Mouse (Mus musculus) midbrain, embryonic 13.5 days (tissue): Measurements from ENCODE around the gene Fhl1. TPM values are rescaled to one million over a fixed set of nuclear protein-coding genes. Genes with fewer than 3 reads are reported as not detected.

ENCODE experiments used
- ATAC-seq: fragments of 200-750 bp; cut with Nextera tagmentation; 2 replicates; pipeline ENCODE4 v1.8.0; 2017; ENCODE audit warnings: mild to moderate bottlenecking, moderate TSS enrichment, moderate library complexity
- H3K27ac ChIP-seq: fragments of 300-500 bp; sonication (generic); 2 replicates; pipeline ENCODE4 v1.5.1; 2015; ENCODE audit warnings: inconsistent platforms, mild to moderate bottlenecking, moderate library complexity
- H3K27me3 ChIP-seq: fragments of 300-500 bp; sonication (generic); 2 replicates; pipeline ENCODE4 v1.6.1; 2015; ENCODE audit warnings: mild to moderate bottlenecking, inconsistent platforms
- H3K36me3 ChIP-seq: fragments of 300-500 bp; sonication (generic); 2 replicates; pipeline ENCODE4 v1.6.1; 2015; ENCODE audit warnings: mild to moderate bottlenecking, inconsistent platforms
- H3K4me1 ChIP-seq: fragments of 300-500 bp; sonication (generic); replicated peaks from 2 replicates; pipeline ENCODE4 v1.6.1; 2015; ENCODE audit warnings: inconsistent platforms
- H3K4me2 ChIP-seq: fragments of 300-500 bp; sonication (generic); replicated peaks from 2 replicates; pipeline ENCODE4 v1.6.1; 2015; ENCODE audit warnings: moderate library complexity, mild to moderate bottlenecking, inconsistent platforms
- H3K4me3 ChIP-seq: fragments of 300-500 bp; sonication (generic); replicated peaks from 2 replicates; pipeline ENCODE4 v1.5.1; 2015; ENCODE audit warnings: mild to moderate bottlenecking, inconsistent platforms
- H3K9ac ChIP-seq: fragments of 300-500 bp; sonication (generic); replicated peaks from 2 replicates; pipeline ENCODE4 v1.6.1; 2015; ENCODE audit warnings: mild to moderate bottlenecking, inconsistent platforms
- H3K9me3 ChIP-seq: fragments of 300-500 bp; sonication (generic); 2 replicates; pipeline ENCODE4 v1.6.1; 2016; ENCODE audit warnings: mild to moderate bottlenecking, inconsistent platforms
- WGBS: fragments of 180-500 bp; shearing (Covaris S2); methylation state at CpG from one replicate; pipeline ENCODE4 v1.1.7; 2015; 5-methylcytosine and 5-hydroxymethylcytosine counted together
- polyA plus RNA-seq: library from polyadenylated mRNA; unstranded; fragments of >200 nt; fragmentation: Nextera tagmentation; extraction: Ambion mirVana; gene quantifications from 2 replicates; pipeline ENCODE4 v1.2.1, GENCODE M21; 2015

The Fhl1 gene
- polyA plus RNA-seq, 1 experiment from 2014 or later, result 113 TPM

DNA sequence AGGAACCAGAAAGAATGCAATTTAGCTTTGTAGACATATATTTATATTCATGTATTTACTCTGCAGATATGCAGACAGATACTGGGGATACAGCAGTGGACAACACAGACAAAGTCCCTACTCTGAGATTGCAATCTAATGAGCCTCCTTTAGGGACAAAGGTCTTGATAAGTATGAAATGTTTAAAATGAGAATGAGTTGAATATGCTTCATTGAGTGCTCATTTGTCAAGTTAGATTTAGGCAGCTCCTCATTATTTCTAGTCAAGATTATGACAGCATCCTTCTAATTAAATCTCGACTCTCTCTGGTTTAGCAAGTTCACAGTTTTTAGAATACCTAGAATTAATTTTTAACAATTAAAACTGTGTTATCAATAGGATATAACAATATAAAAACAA, 18.9 kb upstream of the Fhl1 start:
- WGBS, result 75% methylated on average over 1 of the region's 1 CpGs
- no peak overlapping the region for H3K9ac ChIP-seq

DNA sequence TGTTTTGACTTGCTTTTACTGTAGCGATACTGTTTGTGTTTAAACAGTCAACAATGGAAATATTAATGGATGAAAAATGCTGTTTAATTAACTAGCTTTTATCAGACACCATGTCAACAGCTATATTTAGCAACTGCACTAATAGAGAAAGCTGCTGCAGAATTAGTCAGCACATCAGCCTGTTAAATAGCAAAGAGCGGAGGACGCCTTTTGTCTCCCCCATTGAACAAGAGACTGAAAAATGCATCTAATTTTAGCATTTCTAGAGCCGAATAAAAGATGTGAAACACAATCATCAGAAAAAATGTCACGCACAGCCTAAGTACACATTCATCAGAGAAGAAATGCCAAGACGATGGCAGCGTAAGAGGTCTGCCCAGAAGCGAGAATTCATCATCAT, 9.0 kb upstream of the Fhl1 start:
- H3K4me2 ChIP-seq, result no peak overlapping the region
- H3K4me3 ChIP-seq, result no peak overlapping the region
- no peak overlapping the region for H3K9ac ChIP-seq
- no peaks in the 10 kb centered on the region for H3K9me3 ChIP-seq
- ATAC-seq, result 0 out of 2 replicates have a peak, but pooled peaks have one; percentile 4
- 59% methylated on average over 8 of the region's 8 CpGs for WGBS
- 0 out of 2 replicates have a peak overlapping the region, but pooled peaks have one; percentile 39 for H3K27ac ChIP-seq
- H3K27me3 ChIP-seq, result no peaks in the 10 kb centered on the region
- no peaks in the 10 kb centered on the region for H3K4me1 ChIP-seq
- no peaks in the 10 kb centered on the region for H3K36me3 ChIP-seq

More for the DNA sequence above, 18.9 kb upstream of the Fhl1 start:
- no peaks in the 10 kb centered on the region for H3K36me3 ChIP-seq
- H3K4me3 ChIP-seq, result no peak overlapping the region
- no peak overlapping the region for H3K27ac ChIP-seq
- H3K4me2 ChIP-seq, result no peak overlapping the region
- no peaks in the 10 kb centered on the region for H3K4me1 ChIP-seq
- H3K9me3 ChIP-seq, result no peaks in the 10 kb centered on the region
- H3K27me3 ChIP-seq, result no peaks in the 10 kb centered on the region
- ATAC-seq, result no peak

DNA sequence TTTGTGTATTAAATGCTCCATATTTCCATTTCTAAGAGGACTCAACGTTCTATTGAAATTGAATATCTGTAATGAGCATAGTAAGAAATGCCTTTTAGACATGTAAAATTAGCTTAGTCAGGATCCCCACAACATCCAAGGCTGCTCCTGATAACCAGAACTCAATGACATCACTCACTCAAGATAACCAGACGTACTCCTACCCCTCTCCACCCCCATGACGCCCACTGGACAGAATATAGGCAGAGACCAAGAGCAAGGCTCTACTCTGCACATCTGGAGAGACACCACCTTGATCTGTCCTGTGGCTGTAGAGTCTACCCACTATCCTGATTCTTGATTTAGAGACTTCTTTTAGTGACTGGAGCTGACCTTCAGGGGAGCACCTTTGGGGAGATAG, 3.1 kb upstream of the Fhl1 start:
- H3K27me3 ChIP-seq, result no peaks in the 10 kb centered on the region
- 72% methylated on average over 3 of the region's 3 CpGs for WGBS
- ATAC-seq, result no peak

GRCm38 (mm10) chrX:56730828-56731305, 720 bp upstream of the Fhl1 start:
- Histone ChIP-seq H3K4me2 (peak overlapping the region; percentile 55), H3K9ac (peak overlapping the region; percentile 73), H3K36me3 (no peaks in the 10 kb centered on the region), H3K27ac (peak overlapping the region; percentile 87), H3K9me3 (no peaks in the 10 kb centered on the region), H3K4me1 (peaks cover 5% of the 10 kb centered on the region; the same call in 1 of the 2 replicates), H3K27me3 (no peaks in the 10 kb centered on the region), H3K4me3 (peak overlapping the region; percentile 58)
- peak; percentile 65 for ATAC-seq
- WGBS, result 25% methylated on average over 10 of the region's 10 CpGs

More for the DNA sequence above, 3.1 kb upstream of the Fhl1 start:
- Histone ChIP-seq H3K9me3 (no peaks in the 10 kb centered on the region), H3K4me3 (no peak overlapping the region), H3K36me3 (no peaks in the 10 kb centered on the region), H3K27ac (no peak overlapping the region), H3K9ac (no peak overlapping the region), H3K4me1 (peaks cover 2% of the 10 kb centered on the region; the same call in 1 of the 2 replicates), H3K4me2 (no peak overlapping the region)

- Histone ChIP-seq H3K27ac (0 out of 2 replicates have a peak overlapping the region, but pooled peaks have one; percentile 87), H3K27me3 (no peaks in the 10 kb centered on the region), H3K4me1 (peaks cover 5% of the 10 kb centered on the region; the same call in 1 of the 2 replicates), H3K36me3 (no peaks in the 10 kb centered on the region), H3K9me3 (no peaks in the 10 kb centered on the region), H3K4me3 (peak overlapping the region; percentile 58), H3K4me2 (peak overlapping the region; percentile 55), H3K9ac (peak overlapping the region; percentile 73)
- no peak for ATAC-seq
- 25% methylated on average over 3 of the region's 3 CpGs for WGBS
Observed at GRCm38 (mm10) chrX:56732401-56732800, 814 bp downstream of the Fhl1 start.

DNA sequence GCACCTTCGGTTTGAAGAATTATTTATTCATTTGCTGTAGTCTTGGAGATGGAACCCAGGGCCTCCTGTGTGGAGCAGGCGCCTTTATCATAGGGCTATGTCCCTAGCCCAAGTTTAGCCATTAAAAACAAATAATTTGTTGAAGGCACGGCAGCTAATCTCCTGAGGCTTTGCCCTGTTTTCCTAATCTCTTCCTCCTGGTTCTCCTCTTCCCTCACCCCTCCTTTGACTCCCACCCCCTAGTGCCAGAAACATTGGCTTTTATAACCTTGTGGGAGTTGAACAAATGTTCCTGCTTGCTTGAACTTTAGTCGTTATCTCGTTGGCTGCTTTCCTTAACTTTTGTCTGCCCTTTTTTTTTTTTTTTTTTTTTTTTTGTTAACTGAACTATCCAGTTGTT, 2.8 kb downstream of the Fhl1 start:
- H3K27ac ChIP-seq, result no peak overlapping the region
- no peak overlapping the region for H3K4me2 ChIP-seq
- H3K9ac ChIP-seq, result no peak overlapping the region
- H3K9me3 ChIP-seq, result no peaks in the 10 kb centered on the region
- ATAC-seq, result no peak
- H3K4me3 ChIP-seq, result no peak overlapping the region
- WGBS, result 23% methylated on average over 5 of the region's 5 CpGs
- H3K27me3 ChIP-seq, result no peaks in the 10 kb centered on the region
- H3K36me3 ChIP-seq, result no peaks in the 10 kb centered on the region
- peaks cover 5% of the 10 kb centered on the region; the same call in 1 of the 2 replicates for H3K4me1 ChIP-seq

GRCm38 (mm10) chrX:56736226-56736625, 4.6 kb downstream of the Fhl1 start:
- Histone ChIP-seq H3K36me3 (no peaks in the 10 kb centered on the region), H3K27me3 (no peaks in the 10 kb centered on the region), H3K9ac (no peak overlapping the region), H3K4me3 (no peak overlapping the region), H3K4me2 (no peak overlapping the region), H3K9me3 (no peaks in the 10 kb centered on the region), H3K27ac (no peak overlapping the region), H3K4me1 (0 out of 2 replicates have a peak, but pooled peaks cover 3% of the 10 kb centered on the region)
- ATAC-seq, result no peak
- 69% methylated on average over 1 of the region's 1 CpGs for WGBS

DNA sequence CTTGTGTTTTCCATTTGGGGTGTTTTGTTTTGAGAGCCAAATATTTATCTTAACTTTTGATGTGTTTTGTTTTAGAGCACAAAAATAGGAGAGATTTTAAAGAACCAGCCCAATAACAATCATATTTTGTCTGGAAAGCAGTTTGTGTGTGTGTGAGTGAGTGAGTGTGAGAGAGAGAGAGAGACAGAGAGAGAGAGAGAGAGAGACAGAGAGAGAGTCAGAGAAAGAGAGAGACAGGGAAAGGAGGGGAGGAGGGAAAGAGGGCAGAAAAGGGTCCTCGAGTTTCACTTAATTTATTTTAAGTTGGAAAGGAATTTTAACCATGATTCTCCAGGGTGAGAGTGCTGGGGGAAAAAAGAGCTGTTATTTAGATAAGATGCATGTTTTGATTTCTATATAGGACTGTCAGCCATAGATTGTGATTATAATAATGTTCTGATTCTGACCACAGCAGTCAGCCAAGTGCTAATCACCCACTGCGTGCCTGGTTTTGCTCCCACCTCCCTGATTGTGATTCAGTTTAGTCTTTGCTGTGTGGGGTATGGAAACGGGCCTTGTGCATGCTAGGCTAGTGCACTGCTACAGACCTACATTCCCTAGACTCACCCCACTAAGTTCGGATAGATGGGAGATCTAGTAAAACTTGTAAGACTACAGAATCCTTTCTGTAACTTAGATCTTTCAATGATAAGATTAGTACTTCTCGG, 6.4 kb downstream of the Fhl1 start:
- 80% methylated on average over 5 of the region's 5 CpGs for WGBS
- Histone ChIP-seq H3K4me1 (0 out of 2 replicates have a peak, but pooled peaks cover 3% of the 10 kb centered on the region), H3K27ac (no peak overlapping the region), H3K4me2 (no peak overlapping the region), H3K9me3 (no peaks in the 10 kb centered on the region), H3K27me3 (no peaks in the 10 kb centered on the region), H3K4me3 (no peak overlapping the region), H3K9ac (no peak overlapping the region), H3K36me3 (no peaks in the 10 kb centered on the region)
- no peak for ATAC-seq

DNA sequence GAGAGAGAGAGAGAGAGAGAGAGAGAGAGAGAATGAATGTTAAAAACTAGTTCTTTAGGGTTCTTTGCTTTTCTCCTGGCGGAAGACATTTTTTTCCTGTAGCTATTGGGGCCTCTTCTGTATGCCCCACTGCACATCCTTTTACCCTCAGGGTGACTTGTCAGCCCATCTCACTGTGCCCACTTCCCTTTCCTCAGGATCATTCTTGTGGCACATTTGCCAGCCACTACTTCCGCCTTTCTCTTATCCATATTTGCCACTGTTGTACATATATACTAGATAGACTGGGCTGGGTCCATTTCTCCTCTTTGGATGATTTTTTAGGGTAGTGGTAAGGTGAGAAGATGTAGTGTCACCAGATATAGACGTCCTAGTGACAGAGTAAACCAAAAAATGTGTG, 9.8 kb downstream of the Fhl1 start:
- Histone ChIP-seq H3K4me1 (no peaks in the 10 kb centered on the region), H3K9me3 (no peaks in the 10 kb centered on the region), H3K9ac (no peak overlapping the region), H3K4me2 (no peak overlapping the region), H3K4me3 (no peak overlapping the region), H3K27ac (no peak overlapping the region), H3K27me3 (no peaks in the 10 kb centered on the region), H3K36me3 (no peaks in the 10 kb centered on the region)
- no peak for ATAC-seq
- WGBS, result 72% methylated on average over 3 of the region's 3 CpGs

DNA sequence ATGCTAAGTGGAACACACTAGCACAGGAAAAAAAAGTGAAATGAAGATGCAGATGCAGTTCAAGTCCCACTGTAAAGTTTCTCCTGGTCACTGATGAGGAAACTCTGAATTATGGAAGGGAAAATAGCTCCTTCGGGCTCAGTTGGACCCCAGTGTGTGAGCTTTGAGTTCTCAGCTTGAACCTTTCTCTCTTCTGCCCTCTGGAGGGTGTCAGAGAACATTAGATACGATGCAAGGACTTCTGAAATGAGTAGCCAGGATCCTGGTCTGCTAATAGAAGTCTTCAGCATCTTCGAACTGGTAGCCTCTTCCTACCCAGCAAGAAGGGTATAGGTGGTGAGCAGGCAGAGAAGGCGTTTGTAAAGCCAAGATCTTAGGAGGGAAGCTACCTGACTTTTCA, 19.9 kb downstream of the Fhl1 start:
- Histone ChIP-seq H3K9ac (no peak overlapping the region), H3K4me1 (no peaks in the 10 kb centered on the region), H3K27me3 (no peaks in the 10 kb centered on the region), H3K4me2 (no peak overlapping the region), H3K36me3 (no peaks in the 10 kb centered on the region), H3K27ac (no peak overlapping the region), H3K4me3 (no peak overlapping the region), H3K9me3 (no peaks in the 10 kb centered on the region)
- WGBS, result 56% methylated on average over 4 of the region's 4 CpGs
- no peak for ATAC-seq

DNA sequence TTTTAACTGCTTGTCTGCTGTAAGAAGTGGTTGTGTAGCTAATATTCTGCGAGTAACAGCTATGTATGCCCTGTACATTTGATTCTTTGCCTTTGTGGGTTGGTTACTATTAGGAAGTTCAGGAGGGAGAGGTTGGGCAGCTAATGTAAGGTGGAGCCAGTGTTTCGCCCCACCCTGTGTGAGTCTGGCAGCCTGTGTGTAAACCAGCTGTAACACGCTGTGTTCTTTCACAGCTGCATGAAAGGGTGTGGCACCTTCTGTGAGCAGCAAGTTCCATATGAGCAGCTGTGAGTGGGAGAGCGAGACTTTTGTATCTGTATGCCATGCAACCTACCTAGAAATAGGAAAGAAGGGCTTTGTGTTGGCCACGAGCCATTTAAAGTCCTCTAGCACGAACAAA, 20.6 kb downstream of the Fhl1 start:
- WGBS, result 77% methylated on average over 6 of the region's 6 CpGs
- Histone ChIP-seq H3K4me1 (no peaks in the 10 kb centered on the region), H3K4me3 (no peak overlapping the region), H3K4me2 (no peak overlapping the region), H3K9me3 (no peaks in the 10 kb centered on the region), H3K9ac (no peak overlapping the region), H3K27me3 (no peaks in the 10 kb centered on the region), H3K36me3 (no peaks in the 10 kb centered on the region), H3K27ac (no peak overlapping the region)
- no peak for ATAC-seq

GRCm38 (mm10) chrX:56753317-56754289, 22.0 kb downstream of the Fhl1 start:
- H3K9me3 ChIP-seq, result no peaks in the 10 kb centered on the region
- H3K27me3 ChIP-seq, result no peaks in the 10 kb centered on the region
- no peak for ATAC-seq
- no peak overlapping the region for H3K4me3 ChIP-seq
- no peak overlapping the region for H3K27ac ChIP-seq
- WGBS, result 80% methylated on average over 8 of the region's 8 CpGs
- no peaks in the 10 kb centered on the region for H3K36me3 ChIP-seq
- no peaks in the 10 kb centered on the region for H3K4me1 ChIP-seq
- H3K9ac ChIP-seq, result no peak overlapping the region
- no peak overlapping the region for H3K4me2 ChIP-seq
